Mouse (Mus musculus) layer of hippocampus, adult 9-10 months (tissue): ENCODE measurements around the gene Mgat3.

Experiments used
- DNase-seq: peaks from one replicate; pipeline ENCODE4 v3.0.0; 2022; ENCODE audit warnings: low spot score

Mgat3 gene

GRCm38 (mm10) chr15:80149517-80149916 is 24.0 kb upstream of the Mgat3 start:
- no peak for DNase-seq

- DNase-seq, result no peak
These were observed 20.9 kb upstream of the Mgat3 start for GRCm38 (mm10) chr15:80152663-80153062.

GRCm38 (mm10) chr15:80153757-80154156 is 19.8 kb upstream of the Mgat3 start:
- no peak for DNase-seq

GRCm38 (mm10) chr15:80155707-80156106 is 17.8 kb upstream of the Mgat3 start:
- no peak for DNase-seq

- DNase-seq, result no peak
These were observed 16.2 kb upstream of the Mgat3 start for GRCm38 (mm10) chr15:80157197-80157943.

DNA sequence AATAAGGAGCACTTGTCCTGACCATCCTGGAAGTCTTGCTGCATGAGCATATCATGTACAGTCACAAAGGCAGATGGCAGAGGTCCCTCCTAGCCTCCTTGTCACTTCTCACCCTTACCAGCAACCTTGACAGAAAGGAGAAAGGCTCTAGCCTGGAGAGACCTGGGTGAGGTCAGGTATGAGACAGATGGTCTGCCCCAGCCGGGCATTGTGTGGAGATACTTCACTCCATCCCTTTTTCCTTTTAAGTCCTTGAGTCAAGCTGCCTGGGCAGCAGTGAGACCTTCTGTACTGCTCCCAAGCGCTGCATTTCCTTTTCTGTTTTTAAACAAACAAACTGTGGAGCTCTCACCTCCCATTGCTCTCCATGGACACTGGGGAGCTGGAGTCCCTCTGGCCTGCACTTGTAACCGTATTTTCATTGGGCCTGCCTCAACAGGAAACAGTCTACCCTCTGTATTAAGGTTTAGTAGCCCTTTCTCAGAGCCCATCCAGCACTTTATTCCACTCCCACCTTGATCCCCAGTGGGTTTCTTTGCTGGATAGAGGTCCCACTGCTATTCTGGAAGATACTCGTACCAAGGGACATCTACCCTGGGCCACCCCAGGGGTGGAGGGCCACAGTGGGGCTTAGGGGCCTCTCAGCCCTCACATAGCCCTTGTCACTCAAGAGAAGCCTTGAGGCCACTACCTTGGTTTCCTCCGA is 15.4 kb upstream of the Mgat3 start:
- DNase-seq, result no peak

DNA sequence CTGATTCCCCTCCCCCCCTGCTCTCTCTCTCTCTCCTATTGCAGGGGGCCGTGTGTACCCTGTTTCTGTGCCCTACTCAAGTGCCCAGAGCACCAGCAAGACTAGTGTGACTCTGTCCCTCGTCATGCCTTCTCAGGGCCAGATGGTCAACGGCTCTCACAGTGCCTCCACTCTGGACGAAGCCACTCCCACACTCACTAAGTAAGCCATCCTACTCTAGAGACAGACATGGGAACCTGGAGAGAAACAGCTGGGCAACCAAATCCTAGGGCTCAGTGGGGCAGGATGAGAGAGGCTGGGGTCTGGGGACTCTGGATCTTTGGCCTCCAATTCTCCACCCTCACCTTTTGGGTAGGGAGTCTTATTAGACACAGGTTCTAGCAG is 14.8 kb upstream of the Mgat3 start:
- DNase-seq, result no peak

DNA sequence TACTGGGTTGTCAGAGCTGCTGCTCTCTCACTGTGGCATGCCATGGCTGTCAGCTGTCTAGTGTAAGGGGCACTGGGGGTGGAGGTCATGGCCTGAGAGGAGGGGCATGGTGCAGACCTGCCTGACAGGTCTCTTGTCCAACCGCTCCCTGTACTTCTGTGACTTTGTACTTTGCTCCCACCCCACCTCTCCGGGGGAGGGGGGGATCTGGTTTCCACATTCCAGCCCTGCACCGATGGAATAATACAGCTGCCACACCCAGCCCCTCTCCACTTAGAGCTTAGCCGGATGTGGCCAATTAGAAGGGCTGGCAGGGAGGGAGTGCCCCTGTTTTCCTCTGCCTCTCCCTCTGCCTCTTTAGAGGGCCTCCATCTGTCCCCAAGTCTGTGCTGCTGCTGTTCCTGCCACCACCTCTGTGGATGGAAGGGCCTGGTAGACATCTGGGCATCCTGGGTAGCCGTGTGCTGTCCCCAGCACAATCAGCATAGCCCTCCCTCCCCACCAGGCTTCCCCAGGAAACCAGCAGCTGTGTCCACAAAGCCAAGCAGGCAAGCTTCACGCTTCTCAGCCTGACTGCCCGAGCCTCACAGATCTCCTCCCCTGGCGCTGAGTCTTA is 14.1 kb upstream of the Mgat3 start:
- DNase-seq, result no peak

DNA sequence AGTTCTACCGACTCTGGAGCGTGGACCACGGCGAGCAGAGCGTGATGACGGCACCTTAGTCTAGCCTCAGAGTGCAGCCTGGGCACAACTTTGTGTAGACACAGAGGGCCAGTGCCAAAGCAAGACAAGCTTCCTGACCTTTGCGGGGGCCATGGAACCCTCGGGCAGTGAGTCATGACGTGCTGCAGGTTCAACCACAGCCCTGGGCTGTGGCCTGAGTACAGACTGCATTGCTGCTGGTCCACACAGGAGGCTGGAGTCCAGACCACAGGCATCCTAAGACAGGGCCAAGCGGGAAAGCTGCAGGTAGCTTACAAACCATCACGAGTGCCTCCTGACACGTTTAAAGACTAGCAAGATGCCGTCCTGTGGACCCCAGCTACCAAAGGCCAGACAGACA is 13.3 kb upstream of the Mgat3 start:
- no peak for DNase-seq

- DNase-seq, result no peak
These were observed 12.8 kb upstream of the Mgat3 start for GRCm38 (mm10) chr15:80160726-80161125.

GRCm38 (mm10) chr15:80161199-80161598 is 12.3 kb upstream of the Mgat3 start:
- DNase-seq, result no peak

DNA sequence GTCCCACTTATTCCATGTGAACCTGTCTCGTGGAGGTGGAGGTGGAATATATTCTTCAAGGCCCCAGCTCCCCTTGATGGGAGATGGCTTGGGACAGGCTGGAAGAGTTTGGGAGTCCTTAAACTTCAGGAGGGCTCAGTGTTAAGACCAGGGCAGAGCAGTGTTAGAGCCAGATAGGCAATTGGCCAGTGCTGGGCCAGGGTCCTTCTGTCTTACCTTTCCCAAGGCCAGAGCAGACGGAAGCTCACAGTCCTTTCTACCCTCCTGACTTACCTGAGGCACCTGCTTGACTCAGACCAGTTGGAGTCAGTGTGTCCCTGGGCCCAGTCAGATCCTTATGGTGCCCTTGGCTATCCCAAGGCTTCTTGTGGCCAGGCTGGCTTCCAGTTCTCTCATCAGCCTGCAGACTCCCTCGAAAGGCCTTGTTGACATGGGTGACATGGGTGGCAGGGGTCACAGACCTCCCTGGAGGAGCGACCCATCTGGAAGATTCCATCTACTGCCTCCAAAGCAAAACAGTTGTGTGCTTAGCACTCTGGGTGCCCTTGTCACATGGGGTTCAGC is 11.0 kb upstream of the Mgat3 start:
- no peak for DNase-seq

DNA sequence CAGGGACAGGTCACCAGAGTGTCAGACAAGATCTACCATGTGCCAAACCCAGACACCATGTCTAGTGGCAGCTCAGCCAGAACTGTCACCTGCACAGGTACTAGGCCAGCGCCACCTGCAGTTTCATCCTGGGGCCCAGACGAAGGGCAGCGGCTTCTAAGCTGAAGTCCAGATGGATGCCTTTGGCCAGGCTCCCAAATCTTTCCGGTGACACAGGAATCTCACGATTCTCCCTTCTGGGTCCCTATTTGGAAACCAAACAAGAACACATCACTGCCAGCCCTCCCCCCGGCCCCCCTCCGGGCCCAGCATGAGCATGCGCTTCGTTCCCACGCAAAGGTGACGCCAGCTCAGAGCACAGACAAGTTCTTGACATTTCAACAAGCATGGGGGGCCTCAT is 10.2 kb upstream of the Mgat3 start:
- DNase-seq, result no peak

DNA sequence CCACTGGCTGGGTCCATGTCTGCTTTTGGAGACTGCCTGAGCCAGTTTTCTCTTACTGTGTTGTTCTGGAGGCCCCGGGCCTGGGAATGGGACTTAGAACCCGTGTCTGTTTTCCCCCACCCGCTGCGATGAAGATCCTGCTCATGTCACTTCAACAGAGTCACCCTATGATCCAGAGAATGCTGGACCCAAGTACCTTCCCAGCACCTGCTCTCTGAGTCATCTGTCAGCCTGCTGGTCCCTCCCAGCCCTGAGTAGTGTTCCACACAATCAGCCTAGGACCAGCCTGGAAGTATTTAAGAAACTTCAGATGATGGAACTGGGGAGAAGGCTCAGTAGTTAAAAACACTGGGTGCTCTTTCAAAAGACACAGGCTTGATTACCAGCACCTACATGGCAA is 9.8 kb upstream of the Mgat3 start:
- DNase-seq, result no peak

- DNase-seq, result no peak
These were observed 8.1 kb upstream of the Mgat3 start for GRCm38 (mm10) chr15:80165396-80165795.

- DNase-seq, result no peak
These were observed 4.0 kb upstream of the Mgat3 start for GRCm38 (mm10) chr15:80169484-80169883.

GRCm38 (mm10) chr15:80170357-80170756 is 3.2 kb upstream of the Mgat3 start:
- no peak for DNase-seq

DNA sequence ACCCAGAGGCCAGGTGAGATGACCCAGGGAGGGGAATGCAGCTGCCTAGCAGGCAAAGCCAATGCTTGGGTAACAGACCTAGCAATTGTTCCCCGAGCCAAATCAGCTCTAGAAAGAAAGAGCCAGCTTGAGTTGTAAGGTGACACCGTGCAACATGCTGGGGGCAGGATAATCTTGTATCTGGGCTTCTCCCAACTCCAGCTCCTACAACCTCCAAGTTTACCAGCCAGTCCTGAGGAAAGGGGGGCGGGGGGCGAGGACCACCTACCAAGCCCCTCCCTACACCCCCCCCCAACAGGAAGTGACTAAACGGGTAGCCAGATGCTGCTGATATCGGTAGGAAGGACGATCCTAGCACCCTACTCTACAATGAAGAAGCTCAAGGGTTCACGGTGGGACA is 2.2 kb upstream of the Mgat3 start:
- DNase-seq, result no peak

DNA sequence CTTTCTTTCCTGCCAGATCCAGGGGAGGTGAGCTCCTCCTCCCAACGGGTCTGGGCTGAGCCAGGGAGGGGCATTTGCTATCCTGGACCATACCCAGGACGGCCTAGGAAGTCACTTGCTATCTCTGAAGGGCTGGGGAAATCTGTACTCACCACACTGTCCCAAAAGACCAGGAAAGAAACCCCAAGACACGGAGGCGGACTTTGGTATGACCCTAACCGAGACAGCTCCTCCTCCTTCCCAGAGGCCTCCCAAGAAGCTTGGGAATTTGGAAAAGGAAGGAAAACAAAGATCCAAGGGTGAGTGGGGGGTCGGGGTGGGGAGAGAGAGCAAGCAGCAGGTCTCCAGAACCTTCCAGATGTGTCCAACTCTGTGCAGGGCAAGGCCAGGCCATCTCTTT is 1.7 kb upstream of the Mgat3 start:
- no peak for DNase-seq

- DNase-seq, result no peak
These were observed 468 bp downstream of the Mgat3 start for GRCm38 (mm10) chr15:80173781-80174597.

GRCm38 (mm10) chr15:80174598-80174875 is 1.0 kb downstream of the Mgat3 start:
- no peak for DNase-seq

- DNase-seq, result no peak
These were observed 1.8 kb downstream of the Mgat3 start for GRCm38 (mm10) chr15:80175316-80175715.
